Mouse (Mus musculus) megakaryocyte, embryonic 14.5 days (primary cell): ENCODE results near the gene Cd63.

ENCODE experiments used
- FLI1 ChIP-seq: IDR thresholded peaks from 2 replicates; pipeline ENCODE4 v1.6.1; 2012; ENCODE audit warnings: low read length, inconsistent platforms, mixed read lengths
- GATA1 ChIP-seq: IDR thresholded peaks from 3 replicates; pipeline ENCODE4 v1.6.1; 2012; ENCODE audit warnings: mixed read lengths, low read length, inconsistent platforms, borderline replicate concordance

- TF ChIP-seq GATA1 (no peak), FLI1 (no peak)
These were observed 35.1 kb downstream of the Cd63 start for GRCm38 (mm10) chr10:128935826-128936440.
